Mouse (Mus musculus) ES-E14 (cell line): Measurements from ENCODE around the gene Fam20a. TPM values are rescaled to one million over a fixed set of nuclear protein-coding genes. Genes with fewer than 3 reads are reported as not detected.

Source experiments
- DNase-seq: peaks from one replicate; pipeline ENCODE4 v3.0.0-alpha.2; 2013; ENCODE audit warnings: low read depth, low spot score
- H3K27ac ChIP-seq: 2 replicates; pipeline ENCODE4 v1.5.1; 2012; ENCODE audit warnings: low read depth, mild to moderate bottlenecking, low read length, moderate library complexity, mixed read lengths; ENCODE audit not compliant: poor library complexity, insufficient read depth, severe bottlenecking
- H3K36me3 ChIP-seq: 2 replicates; pipeline ENCODE4 v1.6.1; 2012; ENCODE audit warnings: mild to moderate bottlenecking, low read length, moderate library complexity, mixed read lengths; ENCODE audit not compliant: control insufficient read depth, poor library complexity, insufficient read depth, severe bottlenecking
- H3K4me1 ChIP-seq, 2 experiments: fragments of 150-350 bp in 1 of 2; sonication (generic) in 1 of 2; 2 replicates each; pipeline ENCODE4 v1.6.1; 2012; ENCODE audit warnings: low read length in 2 of 2, mild to moderate bottlenecking in 1 of 2, mixed read lengths in 1 of 2; ENCODE audit not compliant: control insufficient read depth in 2 of 2, insufficient read depth in 2 of 2, poor library complexity in 1 of 2
- H3K4me3 ChIP-seq, 2 experiments: fragments of 150-350 bp in 1 of 2; sonication (generic) in 1 of 2; 2 replicates each; pipeline ENCODE4 v1.5.1; 2012; ENCODE audit warnings: low read length in 2 of 2, low read depth in 1 of 2, mild to moderate bottlenecking in 1 of 2, mixed read lengths in 1 of 2; ENCODE audit not compliant: insufficient read depth in 1 of 2, poor library complexity in 1 of 2, severe bottlenecking in 1 of 2
- H3K9ac ChIP-seq: 2 replicates; pipeline ENCODE4 v1.6.1; 2012; ENCODE audit warnings: low read depth, mild to moderate bottlenecking, low read length, mixed read lengths; ENCODE audit not compliant: poor library complexity, insufficient read depth, severe bottlenecking
- H3K9me3 ChIP-seq: fragments of 150-350 bp; sonication (generic); 2 replicates; pipeline ENCODE4 v1.6.1; 2012; ENCODE audit warnings: low read depth, mild to moderate bottlenecking, low read length; ENCODE audit not compliant: control insufficient read depth, insufficient read depth
- CHD2 ChIP-seq: IDR thresholded peaks from 2 replicates; pipeline ENCODE4 v1.6.1; 2014; ENCODE audit warnings: mild to moderate bottlenecking, low read depth, low read length, inconsistent platforms
- HCFC1 ChIP-seq: IDR thresholded peaks from 2 replicates; pipeline ENCODE4 v1.6.1; 2012; ENCODE audit warnings: low read length, inconsistent platforms, borderline replicate concordance; ENCODE audit not compliant: insufficient read depth
- MAFK ChIP-seq: IDR thresholded peaks from 2 replicates; pipeline ENCODE4 v1.6.1; 2014; ENCODE audit warnings: mild to moderate bottlenecking, low read depth, low read length, inconsistent platforms; ENCODE audit not compliant: insufficient read depth
- ZC3H11A ChIP-seq: IDR thresholded peaks from 2 replicates; pipeline ENCODE4 v1.6.1; 2012; ENCODE audit warnings: low read depth, mild to moderate bottlenecking, inconsistent platforms, low read length, borderline replicate concordance
- ZNF384 ChIP-seq: IDR thresholded peaks from 2 replicates; pipeline ENCODE4 v1.6.1; 2012; ENCODE audit warnings: low read depth, low read length, inconsistent platforms
- in situ Hi-C, 2 experiments: fragments of 600-800 bp; cut with MboI; formaldehyde crosslinking; loops; one replicate each; pipeline ENCODE4 v1.15.1; 2025; ENCODE audit warnings: low sequenced_read_pairs in 2 of 2, inconsistent platforms in 1 of 2; ENCODE audit not compliant: unreplicated experiment in 2 of 2
- total RNA-seq: library from RNA; depleted of rRNA; stranded (reverse); fragments of 300-350 nt; gene quantifications from 2 replicates; pipeline ENCODE4 v1.2.3, GENCODE M21; 2012

Fam20a gene
- total RNA-seq, 1 experiment = 0.45 TPM

DNA sequence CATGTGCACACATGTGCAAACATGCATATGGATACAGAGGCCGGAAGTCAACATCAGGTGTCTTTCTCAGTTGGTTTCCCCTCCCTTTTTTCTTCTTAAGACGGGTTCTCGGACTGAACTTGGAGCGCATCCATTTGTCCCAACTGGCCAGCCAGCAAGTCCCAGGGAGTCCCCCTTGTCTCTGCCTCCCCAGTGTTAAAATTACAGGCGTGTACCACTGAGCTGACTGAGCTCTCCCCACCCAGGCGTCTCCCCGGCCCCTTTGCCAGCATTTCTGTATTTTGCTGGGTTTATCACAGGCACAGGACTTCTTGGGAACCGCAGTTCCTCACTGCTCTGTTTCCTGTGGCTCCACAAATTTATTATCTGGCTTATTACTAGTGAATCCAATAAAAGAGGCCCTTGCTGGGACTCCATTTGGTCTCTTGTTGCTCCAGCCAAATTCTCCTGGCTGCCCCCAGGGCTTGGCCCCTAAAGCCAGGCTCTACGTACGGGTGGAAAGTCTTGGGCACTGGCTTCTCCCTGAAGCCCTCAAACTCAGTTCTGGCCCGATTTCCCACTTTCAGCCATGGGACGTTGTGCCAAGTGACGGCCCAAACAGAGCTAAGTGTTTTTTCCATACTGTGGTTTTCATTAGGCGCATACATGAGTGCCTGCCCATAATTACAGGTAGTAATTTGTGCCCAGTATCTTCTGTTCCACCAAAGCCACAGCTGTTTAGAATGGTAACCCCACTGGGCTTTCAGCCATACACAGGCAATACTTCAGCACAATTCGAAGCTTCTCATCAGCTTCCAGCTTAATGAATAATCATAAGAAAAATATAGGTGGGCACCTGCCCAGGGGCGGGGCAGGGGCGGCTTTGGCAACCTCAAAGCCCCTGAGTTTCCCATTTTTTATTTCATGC lies 7.5 kb downstream of the Fam20a start:
- Histone ChIP-seq H3K4me1 (no peaks in the 10 kb centered on the region; a peak in 2 of 4 replicates), H3K9ac (no peak overlapping the region), H3K9me3 (no peaks in the 10 kb centered on the region), H3K4me3 (no peak overlapping the region), H3K27ac (no peak overlapping the region), H3K36me3 (no peaks in the 10 kb centered on the region)
- TF ChIP-seq HCFC1 (no peak), CHD2 (no peak), ZNF384 (no peak), MAFK (no peak), ZC3H11A (no peak)
- in situ Hi-C loops = no loop called here
- DNase-seq = no peak

GRCm38 (mm10) chr11:109709501-109709900 lies 12.6 kb downstream of the Fam20a start:
- in situ Hi-C loops = no loop called here
- Histone ChIP-seq H3K9me3 (no peaks in the 10 kb centered on the region), H3K4me3 (no peak overlapping the region), H3K36me3 (no peaks in the 10 kb centered on the region), H3K4me1 (no peaks in the 10 kb centered on the region; a peak in 2 of 4 replicates), H3K27ac (no peak overlapping the region), H3K9ac (no peak overlapping the region)
- no peak for DNase-seq
- TF ChIP-seq MAFK (no peak), ZNF384 (no peak), CHD2 (no peak), ZC3H11A (no peak), HCFC1 (no peak)

DNA sequence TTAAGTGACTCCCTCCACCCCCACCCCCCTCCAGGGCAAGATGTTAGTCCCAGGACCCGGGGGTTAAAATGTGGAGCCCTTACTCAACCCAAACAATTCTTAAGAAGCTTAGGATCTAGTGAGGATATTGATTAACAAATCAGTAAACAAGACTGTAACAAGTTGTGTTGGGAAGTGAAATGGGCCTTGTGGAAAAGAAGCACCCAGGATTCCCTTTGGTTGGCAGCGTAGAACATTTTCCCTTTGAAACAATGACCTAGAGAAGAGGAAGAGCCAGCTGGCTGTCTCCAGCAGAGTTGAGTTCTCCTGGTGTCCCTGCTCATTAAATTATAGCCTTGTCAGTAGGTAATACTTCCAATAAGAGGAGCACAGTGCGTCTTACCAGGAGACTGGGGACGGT lies 13.3 kb downstream of the Fam20a start:
- no peak overlapping the region for H3K9ac ChIP-seq
- no peak overlapping the region for H3K27ac ChIP-seq
- TF ChIP-seq CHD2 (no peak), ZC3H11A (no peak)
- no peaks in the 10 kb centered on the region for H3K36me3 ChIP-seq
- in situ Hi-C loops = no loop called here
- H3K9me3 ChIP-seq = no peaks in the 10 kb centered on the region
- no peak overlapping the region for H3K4me3 ChIP-seq
- H3K4me1 ChIP-seq = no peaks in the 10 kb centered on the region; a peak in 2 of 4 replicates
- no peak for DNase-seq

GRCm38 (mm10) chr11:109707442-109707841 lies 14.6 kb downstream of the Fam20a start:
- Histone ChIP-seq H3K4me3 (no peak overlapping the region), H3K9me3 (no peaks in the 10 kb centered on the region), H3K27ac (no peak overlapping the region), H3K9ac (no peak overlapping the region), H3K36me3 (no peaks in the 10 kb centered on the region), H3K4me1 (no peaks in the 10 kb centered on the region)
- in situ Hi-C loops = no loop called here
- no peak for TF ChIP-seq ZNF384
- TF ChIP-seq ZC3H11A = no peak
- peak; percentile 84 for TF ChIP-seq MAFK
- TF ChIP-seq HCFC1 = no peak
- TF ChIP-seq CHD2 = no peak
- no peak for DNase-seq
